Mouse (Mus musculus) right cerebral cortex, adult 2 months (tissue): Measurements from ENCODE around the gene Ptrh1.

ENCODE experiments used
- DNase-seq, 2 experiments: peaks; one replicate each; pipeline ENCODE4 v3.0.0; 2021 to 2022; ENCODE audit warnings: low spot score in 2 of 2

Ptrh1 gene

GRCm38 (mm10) chr2:32775359-32776074 is at the start of gene Ptrh1, which contains the start of gene Ttc16:
TSS of gene Ptrh1 (plus strand) at chr2:32775786.
TSS of gene Ttc16 (minus strand) at chr2:32775633.
- DNase-seq, result peak; percentile 97 to 99

GRCm38 (mm10) chr2:32727435-32727834 is 48.2 kb upstream of the Ptrh1 start:
- DNase-seq, result peak; percentile 81 to 85

GRCm38 (mm10) chr2:32728463-32728862 is 47.1 kb upstream of the Ptrh1 start:
- no peak for DNase-seq

GRCm38 (mm10) chr2:32729547-32729946 is 46.0 kb upstream of the Ptrh1 start:
- DNase-seq, result no peak

GRCm38 (mm10) chr2:32730854-32731253 is 44.7 kb upstream of the Ptrh1 start:
- no peak for DNase-seq

GRCm38 (mm10) chr2:32731911-32732310 is 43.7 kb upstream of the Ptrh1 start:
- DNase-seq, result no peak

- DNase-seq, result no peak
Observed at GRCm38 (mm10) chr2:32732695-32733094, 42.9 kb upstream of the Ptrh1 start.

- no peak for DNase-seq
Observed at GRCm38 (mm10) chr2:32734480-32734879, 41.1 kb upstream of the Ptrh1 start.

GRCm38 (mm10) chr2:32734933-32735332 is 40.7 kb upstream of the Ptrh1 start:
- no peak for DNase-seq

- DNase-seq, result no peak
Observed at GRCm38 (mm10) chr2:32736306-32736829, 39.2 kb upstream of the Ptrh1 start.

GRCm38 (mm10) chr2:32737008-32737407 is 38.6 kb upstream of the Ptrh1 start:
- no peak for DNase-seq

GRCm38 (mm10) chr2:32739311-32739710 is 36.3 kb upstream of the Ptrh1 start:
- DNase-seq, result no peak

GRCm38 (mm10) chr2:32740916-32741272 is 34.7 kb upstream of the Ptrh1 start, which contains the start of gene 6330409D20Rik:
TSS of gene 6330409D20Rik (minus strand) at chr2:32741016.
- no peak for DNase-seq

GRCm38 (mm10) chr2:32741273-32742172 is 34.1 kb upstream of the Ptrh1 start:
- peak; percentile 45 to 54 for DNase-seq

- DNase-seq, result peak; percentile 87
Observed at GRCm38 (mm10) chr2:32742173-32742531, 33.4 kb upstream of the Ptrh1 start.

GRCm38 (mm10) chr2:32744272-32744982 is 31.2 kb upstream of the Ptrh1 start:
- no peak for DNase-seq

GRCm38 (mm10) chr2:32749082-32749481 is 26.5 kb upstream of the Ptrh1 start:
- no peak for DNase-seq

- no peak for DNase-seq
Observed at GRCm38 (mm10) chr2:32750199-32750598, 25.4 kb upstream of the Ptrh1 start.

- DNase-seq, result no peak
Observed at GRCm38 (mm10) chr2:32750887-32751664, 24.5 kb upstream of the Ptrh1 start.

GRCm38 (mm10) chr2:32751665-32752033 is 23.9 kb upstream of the Ptrh1 start:
- DNase-seq, result no peak

GRCm38 (mm10) chr2:32752181-32752580 is 23.4 kb upstream of the Ptrh1 start:
- DNase-seq, result no peak
